Mouse (Mus musculus) heart, adult 18-20 months (tissue): ENCODE results near the gene Ccdc88a. TPM values are rescaled to one million over a fixed set of nuclear protein-coding genes. Genes with fewer than 3 reads are reported as not detected.
"Not testable (repeated sequence)": the region's sequence is repeated elsewhere in the genome, so short reads cannot be mapped to it uniquely, and the experiment has no call there.

Source experiments
- DNase-seq, 2 experiments: peaks; one replicate each; pipeline ENCODE4 v3.0.0; 2021 to 2022; ENCODE audit warnings: mixed read lengths in 1 of 2
- total RNA-seq, 2 experiments: library from RNA; stranded (reverse); gene quantifications; 2 replicates each; pipeline ENCODE4 v1.2.3; 2021

The Ccdc88a gene
- total RNA-seq, 2 experiments from 2014 or later: 7.3 to 8.6 TPM

GRCm38 (mm10) chr11:29448741-29449140 is 75.3 kb downstream of the Ccdc88a start:
- DNase-seq: no peak

- DNase-seq: no peak
These were observed 101.2 kb downstream of the Ccdc88a start for GRCm38 (mm10) chr11:29474676-29475075.

DNA sequence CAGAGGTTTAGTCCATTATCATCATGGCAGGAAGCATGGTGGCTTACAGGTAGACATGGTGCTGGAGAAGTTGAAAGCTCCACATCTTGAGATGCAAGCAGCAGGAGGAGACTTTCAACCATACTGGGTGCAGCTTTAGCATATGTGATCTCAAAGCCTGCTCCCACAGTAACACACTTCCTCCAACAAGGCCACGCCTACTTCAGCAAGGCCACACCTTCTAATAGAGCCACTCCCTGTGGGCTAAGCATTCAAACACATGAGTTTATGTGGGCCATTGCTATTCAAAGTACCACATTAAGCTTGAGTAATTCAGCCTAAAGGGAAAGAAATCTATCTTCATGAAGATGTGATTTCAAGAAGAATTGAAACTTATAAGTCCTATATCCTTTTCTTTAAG is 119.7 kb downstream of the Ccdc88a start:
- DNase-seq: no peak

DNA sequence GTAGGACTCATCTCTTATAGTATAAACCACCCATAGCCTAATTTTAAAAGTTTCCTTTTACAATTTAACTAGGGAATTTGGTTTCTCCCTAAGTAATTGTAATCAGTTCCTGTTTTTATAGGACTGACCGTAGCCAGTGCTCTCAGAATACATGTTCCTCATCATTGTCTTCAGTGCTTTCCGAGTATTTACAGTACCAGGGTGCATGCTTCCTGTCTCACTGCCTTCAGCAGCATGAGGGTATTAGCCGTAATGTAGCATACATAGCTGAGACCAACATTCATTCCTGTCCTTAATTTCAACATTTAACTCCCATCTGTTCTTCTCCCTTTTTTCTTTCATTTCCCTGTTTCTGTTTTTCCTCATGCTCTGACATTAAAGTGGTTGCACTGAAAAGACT is 123.5 kb downstream of the Ccdc88a start:
- no peak for DNase-seq

- no peak for DNase-seq
These were observed 130.8 kb downstream of the Ccdc88a start for GRCm38 (mm10) chr11:29503948-29504893.

GRCm38 (mm10) chr11:29504899-29505625 is 131.6 kb downstream of the Ccdc88a start:
- no peak for DNase-seq

GRCm38 (mm10) chr11:29509421-29509820 is 136.0 kb downstream of the Ccdc88a start:
- DNase-seq: no peak

DNA sequence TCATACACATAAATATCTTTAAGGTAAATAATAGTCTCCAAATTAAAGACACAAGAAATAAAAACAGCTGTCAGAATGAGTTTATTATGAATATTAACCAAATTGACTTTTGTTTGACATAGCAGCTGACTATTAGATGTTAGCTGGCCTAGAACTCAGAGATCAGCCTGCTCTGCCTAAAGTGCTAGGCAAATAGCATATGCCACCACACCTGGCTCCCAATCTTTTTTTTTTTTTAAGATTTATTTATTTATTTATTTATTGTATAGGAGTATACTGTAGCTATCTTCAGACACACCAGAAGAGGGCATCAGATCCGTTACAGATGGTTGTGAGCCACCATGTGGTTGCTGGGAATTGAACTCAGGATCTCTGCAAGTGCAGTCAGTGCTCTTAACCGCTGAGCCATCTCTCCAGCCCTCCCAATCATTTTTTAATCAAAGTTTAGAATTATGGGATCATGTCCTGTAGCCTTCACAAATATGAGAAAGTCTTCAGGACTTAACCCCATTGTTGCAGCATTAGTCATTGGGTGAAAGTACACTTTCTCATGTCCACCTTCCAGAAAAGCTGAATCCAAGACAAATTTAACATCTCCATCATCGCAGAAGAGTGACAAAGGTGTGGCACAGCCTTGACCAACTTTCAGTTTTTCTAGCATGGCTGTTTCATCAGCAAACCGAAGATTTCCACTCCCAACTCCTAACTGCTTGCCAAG is 139.5 kb downstream of the Ccdc88a start:
- DNase-seq: no peak

GRCm38 (mm10) chr11:29514325-29514681 is 140.8 kb downstream of the Ccdc88a start:
- DNase-seq: peak in 1 of 2 experiments; percentile 5

DNA sequence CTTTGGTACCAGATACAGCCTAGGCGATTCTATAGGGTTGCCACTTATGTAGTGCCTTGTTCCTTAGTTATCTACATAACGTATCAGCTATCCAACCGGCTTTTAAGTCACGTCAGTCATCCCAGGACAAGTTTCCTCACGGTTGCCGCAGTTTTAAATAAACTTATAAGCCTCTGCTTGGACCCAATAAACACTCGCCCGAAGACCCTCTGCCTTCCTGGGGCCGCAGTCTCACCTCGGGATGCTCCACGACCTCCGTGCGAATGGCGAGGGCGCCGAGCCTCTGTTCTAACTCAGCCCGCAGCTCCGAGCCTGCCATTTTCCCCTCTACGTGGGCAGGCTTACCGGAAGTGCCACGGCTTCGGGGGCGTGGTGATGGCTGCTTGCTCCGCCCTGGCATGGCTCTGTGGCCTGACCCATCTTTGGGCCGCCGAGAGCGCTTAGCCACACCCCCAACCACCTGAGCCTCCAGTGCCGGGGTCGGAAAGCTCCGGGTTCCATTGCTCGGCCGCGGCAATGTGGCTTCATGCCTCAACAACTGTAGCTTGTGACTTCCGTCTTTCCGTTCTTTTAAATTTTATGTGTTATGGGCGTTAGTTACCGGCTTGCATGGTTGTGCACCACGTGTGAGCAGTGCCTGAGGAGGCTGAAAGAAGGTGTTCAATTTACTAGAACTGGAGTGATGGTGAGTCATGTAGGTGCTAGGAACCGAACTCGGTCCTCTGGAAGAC is 141.4 kb downstream of the Ccdc88a start, which contains the start of gene Prorsd1:
Gene Prorsd1, minus strand, starts transcription at position 352 of the 731 bp plus-strand sequence.
- DNase-seq: peak; percentile 92 to 94

GRCm38 (mm10) chr11:29525988-29526794 is 152.7 kb downstream of the Ccdc88a start, which contains the start of gene Mtif2:
Gene Mtif2, plus strand, starts transcription at chr11:29526408.
- peak; percentile 81 to 86 for DNase-seq

- no peak for DNase-seq
These were observed 164.7 kb downstream of the Ccdc88a start for GRCm38 (mm10) chr11:29538201-29538600.

- DNase-seq: no peak
These were observed 170.9 kb downstream of the Ccdc88a start for GRCm38 (mm10) chr11:29544225-29544945.

DNA sequence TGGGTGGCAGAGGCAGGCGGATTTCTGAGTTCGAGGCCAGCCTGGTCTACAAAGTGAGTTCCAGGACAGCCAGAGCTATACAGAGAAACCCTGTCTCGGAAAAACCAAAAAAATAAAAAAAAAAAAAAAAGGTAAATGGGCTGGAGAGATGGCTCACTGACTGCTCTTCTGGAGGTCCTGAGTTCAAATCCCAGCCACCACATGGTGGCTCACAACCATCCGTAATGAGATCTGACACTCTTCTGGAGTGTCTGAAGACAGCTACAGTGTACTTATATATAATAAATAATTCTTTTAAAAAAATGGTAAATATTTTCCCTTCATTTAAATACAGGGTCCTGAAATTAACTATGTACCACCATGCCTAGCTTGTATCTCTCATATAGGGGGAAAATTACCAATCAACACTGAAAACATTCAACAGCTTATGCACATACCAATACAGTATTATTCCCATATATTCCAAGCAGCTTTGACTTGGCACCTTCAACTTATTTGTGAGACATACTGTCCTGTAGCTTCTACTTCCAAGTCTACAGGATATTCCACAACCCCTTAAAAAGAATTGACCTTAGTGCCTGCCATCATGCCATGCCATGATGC is 171.8 kb downstream of the Ccdc88a start:
- DNase-seq: not testable (repeated sequence)

DNA sequence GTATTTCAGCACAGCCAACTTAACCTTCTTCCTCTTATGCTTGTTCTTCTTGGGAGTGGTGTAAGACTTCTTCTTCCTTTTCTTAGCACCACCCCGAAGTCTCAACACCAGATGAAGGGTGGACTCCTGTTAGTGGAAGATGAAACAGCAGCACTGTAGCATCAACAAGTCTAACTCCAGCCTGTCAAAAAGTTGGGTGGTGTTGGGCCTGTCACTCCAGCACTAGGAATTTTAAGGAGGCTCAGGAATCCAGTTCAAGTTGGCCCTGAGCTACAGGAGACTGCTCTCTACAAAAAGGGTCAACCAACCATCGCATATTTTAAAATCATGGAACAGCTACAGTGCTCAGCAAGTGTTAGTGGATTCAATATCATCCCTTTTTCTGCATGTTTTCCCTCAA is 172.8 kb downstream of the Ccdc88a start:
- not testable (repeated sequence) for DNase-seq

DNA sequence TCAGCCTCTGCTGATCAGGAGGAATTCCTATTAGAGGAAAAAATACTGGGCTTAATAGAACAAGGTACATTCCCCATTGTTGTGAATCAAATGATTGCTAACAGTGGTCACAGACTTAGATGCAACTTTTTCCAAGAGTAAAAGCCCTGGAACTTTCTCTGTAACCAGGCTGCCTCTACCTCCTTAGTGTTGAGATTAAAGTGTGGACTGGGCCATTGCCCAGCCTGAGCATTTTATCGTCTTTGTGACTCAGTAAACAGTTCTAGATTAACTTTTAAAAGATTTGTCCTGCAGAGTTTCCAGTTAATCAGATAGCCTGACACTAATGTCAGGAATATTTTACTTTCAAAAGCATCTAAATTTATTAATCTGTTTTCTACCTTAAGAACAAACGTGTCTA is 173.3 kb downstream of the Ccdc88a start:
- no peak for DNase-seq

DNA sequence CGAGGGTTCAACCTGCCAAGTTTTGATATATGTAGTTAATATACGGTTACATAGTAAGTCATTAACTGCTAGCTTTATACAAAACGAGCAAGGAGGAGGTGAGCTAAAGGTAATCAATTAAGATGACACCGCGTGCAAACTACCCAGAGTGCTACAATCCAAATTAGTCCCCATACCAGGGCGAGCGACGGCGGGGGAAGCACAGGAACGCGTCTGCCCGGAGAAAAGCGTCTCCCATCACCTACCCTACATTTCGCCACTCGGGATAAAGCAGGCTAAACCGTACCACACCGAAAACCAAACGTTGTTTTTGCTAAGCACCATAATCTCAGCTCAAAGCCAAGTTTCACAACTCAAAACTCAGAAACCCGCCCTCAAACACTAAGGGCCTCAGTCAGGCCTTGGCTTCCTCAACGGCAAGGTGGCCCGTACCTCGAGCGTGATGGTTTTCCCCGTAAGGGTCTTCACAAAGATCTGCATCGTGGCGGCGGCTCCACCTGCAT is 173.8 kb downstream of the Ccdc88a start:
- no peak for DNase-seq

- peak; percentile 94 to 98 for DNase-seq
These were observed 174.5 kb downstream of the Ccdc88a start, which contains the start of the genes Clhc1 and Rps27a for GRCm38 (mm10) chr11:29547752-29548503. Gene Clhc1, plus strand, starts transcription at chr11:29547950. Gene Rps27a, minus strand, starts transcription at chr11:29548109.
